Mouse (Mus musculus): Measurements from ENCODE around the gene Atn1. TPM values are rescaled to one million over a fixed set of nuclear protein-coding genes. Genes with fewer than 3 reads are reported as not detected.
A peak's percentile ranks its signal among the peaks of the same experiment; 100 is the strongest.

Atn1 gene
- polyA plus RNA-seq, 1 experiment from 2014 or later: 8.2 TPM

GRCm38 (mm10) chr6:124791911-124792310 lies 35.6 kb upstream of the Atn1 start:
- H3K4me3 ChIP-seq (ENCODE audit: low read depth, low read length): no peak overlapping the region
- ATAC-seq (ENCODE audit: low FRiP score) (no peak), DNase-seq (ENCODE audit: low spot score, missing footprints) (peak; percentile 76)
- H3K36me3 ChIP-seq (ENCODE audit: control insufficient read depth, insufficient read depth, low read length): no peaks in the 10 kb centered on the region
- H3K27ac ChIP-seq (ENCODE audit: low read depth, low read length): no peak overlapping the region
- WGBS: 86% methylated on average over 3 of the region's 3 CpGs
- no peak overlapping the region for H3K4me2 ChIP-seq
- H3K4me1 ChIP-seq (ENCODE audit: control insufficient read depth, insufficient read depth, low read length): no peaks in the 10 kb centered on the region
- H3K9me3 ChIP-seq (ENCODE audit: control insufficient read depth, low read length): no peaks in the 10 kb centered on the region
- no peaks in the 10 kb centered on the region for H3K27me3 ChIP-seq (ENCODE audit: control insufficient read depth, insufficient read depth, low read length)
- H3K9ac ChIP-seq (ENCODE audit: low read length): no peak overlapping the region

- no peaks in the 10 kb centered on the region for H3K9me3 ChIP-seq (ENCODE audit: control insufficient read depth, low read length)
- WGBS: 81% methylated on average over 4 of the region's 4 CpGs
- H3K4me2 ChIP-seq: no peak overlapping the region
- no peaks in the 10 kb centered on the region for H3K4me1 ChIP-seq (ENCODE audit: control insufficient read depth, insufficient read depth, low read length)
- DNase-seq (ENCODE audit: low spot score, missing footprints) (peak; percentile 47), ATAC-seq (ENCODE audit: low FRiP score) (no peak)
- H3K9ac ChIP-seq (ENCODE audit: low read length): no peak overlapping the region
- no peaks in the 10 kb centered on the region for H3K36me3 ChIP-seq (ENCODE audit: control insufficient read depth, insufficient read depth, low read length)
- no peak overlapping the region for H3K27ac ChIP-seq (ENCODE audit: low read depth, low read length)
- H3K4me3 ChIP-seq (ENCODE audit: low read depth, low read length): no peak overlapping the region
- no peaks in the 10 kb centered on the region for H3K27me3 ChIP-seq (ENCODE audit: control insufficient read depth, insufficient read depth, low read length)
Measured at GRCm38 (mm10) chr6:124790121-124790520, 33.8 kb upstream of the Atn1 start.

- no peak overlapping the region for H3K4me3 ChIP-seq (ENCODE audit: low read depth, low read length)
- no peaks in the 10 kb centered on the region for H3K27me3 ChIP-seq (ENCODE audit: control insufficient read depth, insufficient read depth, low read length)
- WGBS: 84% methylated on average over 4 of the region's 4 CpGs
- no peaks in the 10 kb centered on the region for H3K36me3 ChIP-seq (ENCODE audit: control insufficient read depth, insufficient read depth, low read length)
- DNase-seq (ENCODE audit: low spot score, missing footprints) (no peak), ATAC-seq (ENCODE audit: low FRiP score) (no peak)
- H3K4me2 ChIP-seq: no peak overlapping the region
- no peaks in the 10 kb centered on the region for H3K4me1 ChIP-seq (ENCODE audit: control insufficient read depth, insufficient read depth, low read length)
- no peak overlapping the region for H3K27ac ChIP-seq (ENCODE audit: low read depth, low read length)
- H3K9ac ChIP-seq (ENCODE audit: low read length): no peak overlapping the region
- H3K9me3 ChIP-seq (ENCODE audit: control insufficient read depth, low read length): no peaks in the 10 kb centered on the region
Measured at GRCm38 (mm10) chr6:124789519-124789918, 33.2 kb upstream of the Atn1 start.

- ATAC-seq (ENCODE audit: low FRiP score): no peak
- Histone ChIP-seq H3K27ac (ENCODE audit: low read depth, low read length) (no peak overlapping the region), H3K9ac (ENCODE audit: low read length) (no peak overlapping the region), H3K9me3 (ENCODE audit: control insufficient read depth, low read length) (no peaks in the 10 kb centered on the region), H3K4me2 (no peak overlapping the region), H3K27me3 (ENCODE audit: control insufficient read depth, insufficient read depth, low read length) (no peaks in the 10 kb centered on the region), H3K36me3 (ENCODE audit: control insufficient read depth, insufficient read depth, low read length) (no peaks in the 10 kb centered on the region), H3K4me3 (ENCODE audit: low read depth, low read length) (no peak overlapping the region), H3K4me1 (ENCODE audit: control insufficient read depth, insufficient read depth, low read length) (no peaks in the 10 kb centered on the region)
- WGBS: 84% methylated on average over 10 of the region's 10 CpGs
- no peak for DNase-seq (ENCODE audit: low spot score, missing footprints)
Measured at GRCm38 (mm10) chr6:124787722-124788121, 31.4 kb upstream of the Atn1 start.

GRCm38 (mm10) chr6:124786756-124787420 lies 30.6 kb upstream of the Atn1 start:
- DNase-seq (ENCODE audit: low spot score, missing footprints): no peak

GRCm38 (mm10) chr6:124782436-124782835 lies 26.1 kb upstream of the Atn1 start:
- WGBS: 24% methylated on average over 6 of the region's 6 CpGs
- Histone ChIP-seq H3K9me3 (ENCODE audit: control insufficient read depth, low read length) (no peaks in the 10 kb centered on the region), H3K27ac (ENCODE audit: low read depth, low read length) (no peak overlapping the region), H3K4me1 (ENCODE audit: control insufficient read depth, insufficient read depth, low read length) (peaks cover 9% of the 10 kb centered on the region; the same call in 1 of the 2 replicates), H3K4me3 (ENCODE audit: low read depth, low read length) (no peak overlapping the region), H3K9ac (ENCODE audit: low read length) (no peak overlapping the region), H3K36me3 (ENCODE audit: control insufficient read depth, insufficient read depth, low read length) (no peaks in the 10 kb centered on the region), H3K27me3 (ENCODE audit: control insufficient read depth, insufficient read depth, low read length) (no peaks in the 10 kb centered on the region), H3K4me2 (no peak overlapping the region)
- ATAC-seq (ENCODE audit: low FRiP score) (no peak), DNase-seq (ENCODE audit: low spot score, missing footprints) (peak; percentile 87)

More at GRCm38 (mm10) chr6:124786756-124787420, 30.6 kb upstream of the Atn1 start:
- H3K27me3 ChIP-seq (ENCODE audit: control insufficient read depth, insufficient read depth, low read length): no peaks in the 10 kb centered on the region
- ATAC-seq (ENCODE audit: low FRiP score): no peak
- no peak overlapping the region for H3K9ac ChIP-seq (ENCODE audit: low read length)
- H3K4me3 ChIP-seq (ENCODE audit: low read depth, low read length): no peak overlapping the region
- H3K4me2 ChIP-seq: no peak overlapping the region
- 58% methylated on average over 8 of the region's 8 CpGs for WGBS
- H3K9me3 ChIP-seq (ENCODE audit: control insufficient read depth, low read length): no peaks in the 10 kb centered on the region
- no peaks in the 10 kb centered on the region for H3K4me1 ChIP-seq (ENCODE audit: control insufficient read depth, insufficient read depth, low read length)
- no peak overlapping the region for H3K27ac ChIP-seq (ENCODE audit: low read depth, low read length)
- H3K36me3 ChIP-seq (ENCODE audit: control insufficient read depth, insufficient read depth, low read length): no peaks in the 10 kb centered on the region

GRCm38 (mm10) chr6:124780917-124781316 lies 24.6 kb upstream of the Atn1 start:
- peaks cover 9% of the 10 kb centered on the region; the same call in 1 of the 2 replicates for H3K4me1 ChIP-seq (ENCODE audit: control insufficient read depth, insufficient read depth, low read length)
- no peak overlapping the region for H3K9ac ChIP-seq (ENCODE audit: low read length)
- peak; percentile 61 for DNase-seq (ENCODE audit: low spot score, missing footprints)
- ATAC-seq (ENCODE audit: low FRiP score): no peak
- H3K9me3 ChIP-seq (ENCODE audit: control insufficient read depth, low read length): no peaks in the 10 kb centered on the region
- no peaks in the 10 kb centered on the region for H3K36me3 ChIP-seq (ENCODE audit: control insufficient read depth, insufficient read depth, low read length)
- H3K27ac ChIP-seq (ENCODE audit: low read depth, low read length): no peak overlapping the region
- H3K4me2 ChIP-seq: no peak overlapping the region
- 91% methylated on average over 7 of the region's 7 CpGs for WGBS
- no peaks in the 10 kb centered on the region for H3K27me3 ChIP-seq (ENCODE audit: control insufficient read depth, insufficient read depth, low read length)
- H3K4me3 ChIP-seq (ENCODE audit: low read depth, low read length): no peak overlapping the region

- Histone ChIP-seq H3K27ac (ENCODE audit: low read depth, low read length) (no peak overlapping the region), H3K36me3 (ENCODE audit: control insufficient read depth, insufficient read depth, low read length) (no peaks in the 10 kb centered on the region), H3K9ac (ENCODE audit: low read length) (peak overlapping the region; percentile 35; the same call in 1 of the 2 replicates), H3K4me3 (ENCODE audit: low read depth, low read length) (peak overlapping the region; percentile 27), H3K4me1 (ENCODE audit: control insufficient read depth, insufficient read depth, low read length) (peaks cover 9% of the 10 kb centered on the region; the same call in 1 of the 2 replicates), H3K27me3 (ENCODE audit: control insufficient read depth, insufficient read depth, low read length) (no peaks in the 10 kb centered on the region), H3K4me2 (peak overlapping the region; percentile 51), H3K9me3 (ENCODE audit: control insufficient read depth, low read length) (no peaks in the 10 kb centered on the region)
- 3% methylated on average over 10 of the region's 10 CpGs for WGBS
- ATAC-seq (ENCODE audit: low FRiP score) (peak; percentile 32; the same call in 1 of the 2 replicates), DNase-seq (ENCODE audit: low spot score, missing footprints) (peak; percentile 96)
Measured at GRCm38 (mm10) chr6:124779984-124780416, 23.7 kb upstream of the Atn1 start.

- no peaks in the 10 kb centered on the region for H3K36me3 ChIP-seq (ENCODE audit: control insufficient read depth, insufficient read depth, low read length)
- DNase-seq (ENCODE audit: low spot score, missing footprints): peak; percentile 97
- H3K27me3 ChIP-seq (ENCODE audit: control insufficient read depth, insufficient read depth, low read length): no peaks in the 10 kb centered on the region
- peak within 1 kb of the TSS; percentile 27 for H3K4me3 ChIP-seq (ENCODE audit: low read depth, low read length)
- peak within 1 kb of the TSS; percentile 35 for H3K9ac ChIP-seq (ENCODE audit: low read length)
- ATAC-seq (ENCODE audit: low FRiP score): peak; percentile 65
- H3K27ac ChIP-seq (ENCODE audit: low read depth, low read length): no peak within 1 kb of the TSS
- no peaks in the 10 kb centered on the region for H3K9me3 ChIP-seq (ENCODE audit: control insufficient read depth, low read length)
- peaks cover 9% of the 10 kb centered on the region; the same call in 1 of the 2 replicates for H3K4me1 ChIP-seq (ENCODE audit: control insufficient read depth, insufficient read depth, low read length)
- 3% methylated on average over 23 of the region's 23 CpGs for WGBS
- H3K4me2 ChIP-seq: peak within 1 kb of the TSS; percentile 51
Measured at GRCm38 (mm10) chr6:124779222-124779983, 23.1 kb upstream of the Atn1 start, which contains the start of gene Lrrc23. Gene Lrrc23 (minus strand): TSS chr6:124779727.

All from midbrain, embryonic 11.5 days (tissue).